Mouse (Mus musculus) adrenal gland, postnatal 36 days (tissue): ENCODE measurements around the gene Tex48. TPM values are rescaled to one million over a fixed set of nuclear protein-coding genes. Genes with fewer than 3 reads are reported as not detected.

Source experiments
- total RNA-seq, 2 experiments: library from RNA; stranded (reverse); gene quantifications; 2 replicates each; pipeline ENCODE4 v1.2.3; 2021

The Tex48 gene
- total RNA-seq, 2 experiments from 2014 or later: not detected

Other genes starting within 250 kb of the Tex48 start
- gene Akna, start 219.1 kb downstream of the Tex48 start, total RNA-seq: 1 to 10 TPM; 2.6 to 4.3 TPM
- 10 to 100 TPM; 33.5 to 59.9 TPM for gene Whrn, start 126.4 kb downstream of the Tex48 start, total RNA-seq
- 100 to 1,000 TPM; 186 to 187 TPM for gene Atp6v1g1, start 77.7 kb downstream of the Tex48 start, total RNA-seq
- gene Tmem268, start 63.6 kb downstream of the Tex48 start, total RNA-seq: 10 to 100 TPM in 1 of 2 experiments, 1 to 10 TPM in 1; 8.2 to 17.6 TPM
- gene Gm11213, start 17.2 kb downstream of the Tex48 start, total RNA-seq: not detected
- gene Gm11214, start 41.0 kb upstream of the Tex48 start, total RNA-seq: not detected
- gene Tnfsf15, start 122.7 kb upstream of the Tex48 start, total RNA-seq: under 1 TPM; 0.23 to 0.53 TPM
- under 1 TPM in 1 of 2 experiments, not detected in 1; 0.07 TPM for gene Tnfsf8, start 238.9 kb upstream of the Tex48 start, total RNA-seq